Mouse (Mus musculus): ENCODE measurements around the gene Olfr1369-ps1.

Olfr1369-ps1 gene

DNA sequence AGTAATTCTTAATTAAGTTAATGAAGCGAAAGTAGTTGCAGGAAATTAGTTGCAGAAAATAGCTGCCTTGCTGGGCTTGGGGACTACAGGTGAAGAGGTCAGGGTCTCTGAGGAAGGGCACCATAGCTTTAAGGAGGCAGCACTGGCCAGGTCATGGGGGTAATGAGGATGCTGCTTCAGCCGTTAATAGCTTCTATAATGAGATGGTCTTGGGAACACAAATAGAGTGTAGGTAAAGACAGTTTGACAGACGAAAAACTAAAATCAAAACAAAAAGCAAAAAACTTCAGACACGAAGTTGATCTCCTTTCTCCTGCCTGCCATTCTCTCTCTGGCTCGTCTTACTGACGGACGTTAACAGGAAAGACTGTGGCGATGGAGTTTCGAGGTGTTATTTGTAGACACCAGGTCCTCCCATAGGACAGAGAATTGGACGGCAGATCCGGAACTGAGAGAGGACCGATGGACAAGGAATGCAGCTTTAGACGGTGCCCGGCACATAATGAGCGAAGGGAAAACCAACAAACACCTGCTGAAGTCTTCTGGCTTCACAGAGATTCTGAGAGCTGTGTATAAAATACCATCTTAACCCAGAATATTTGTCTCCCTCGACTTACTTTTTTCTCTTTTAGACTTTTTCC lies 57.2 kb downstream of the Olfr1369-ps1 start:
- peak in 1 of 2 experiments; percentile 22 for DNase-seq (ENCODE audit: low spot score in 2 of 2)
